Mouse (Mus musculus): ENCODE results near the gene Cox6b2. TPM values are rescaled to one million over a fixed set of nuclear protein-coding genes. Genes with fewer than 3 reads are reported as not detected.

Cox6b2 gene
- total and polyA plus RNA-seq, 2 experiments from 2014 or later = 27.8 TPM; not detected in 1

- H3K4me1 ChIP-seq (ENCODE audit: control insufficient read depth, insufficient read depth) = peaks cover 19% of the 10 kb centered on the region
- H3K9me3 ChIP-seq (replicated peaks; ENCODE audit: control insufficient read depth, low read length) = no peaks in the 10 kb centered on the region
- H3K9ac ChIP-seq (replicated peaks; ENCODE audit: low read depth, low read length) = peak within 1 kb of the TSS; percentile 84
- no peaks in the 10 kb centered on the region for H3K27me3 ChIP-seq (ENCODE audit: control insufficient read depth, insufficient read depth, low read length)
- peak within 1 kb of the TSS; percentile 92 for H3K27ac ChIP-seq (ENCODE audit: low read depth)
- peak within 1 kb of the TSS; percentile 87 for H3K4me3 ChIP-seq (ENCODE audit: low read depth, low read length)
- ATAC-seq (ENCODE audit: insufficient read depth, low read depth) (peak; percentile 95), DNase-seq (ENCODE audit: low spot score) (peak; percentile 100)
- peaks cover 21% of the 10 kb centered on the region for H3K36me3 ChIP-seq (replicated peaks; ENCODE audit: control insufficient read depth, insufficient read depth, low read length)
- peak within 1 kb of the TSS; percentile 96 for H3K4me2 ChIP-seq (ENCODE audit: low read depth, low read length)
- WGBS = under 1% methylated on average over 31 of the region's 44 CpGs
- TF ChIP-seq CTCF (IDR thresholded peaks at IDR 0.05; ENCODE audit: low read depth) (peak; percentile 29), EP300 (IDR thresholded peaks at IDR 0.05; ENCODE audit: low read depth) (peak; percentile 46; the same call in 1 of the 2 replicates)
Measured at GRCm38 (mm10) chr7:4739544-4740275, 13.2 kb downstream of the Cox6b2 start, which contains the start of gene Kmt5c. Gene Kmt5c, plus strand, starts transcription at chr7:4740115.

DNA sequence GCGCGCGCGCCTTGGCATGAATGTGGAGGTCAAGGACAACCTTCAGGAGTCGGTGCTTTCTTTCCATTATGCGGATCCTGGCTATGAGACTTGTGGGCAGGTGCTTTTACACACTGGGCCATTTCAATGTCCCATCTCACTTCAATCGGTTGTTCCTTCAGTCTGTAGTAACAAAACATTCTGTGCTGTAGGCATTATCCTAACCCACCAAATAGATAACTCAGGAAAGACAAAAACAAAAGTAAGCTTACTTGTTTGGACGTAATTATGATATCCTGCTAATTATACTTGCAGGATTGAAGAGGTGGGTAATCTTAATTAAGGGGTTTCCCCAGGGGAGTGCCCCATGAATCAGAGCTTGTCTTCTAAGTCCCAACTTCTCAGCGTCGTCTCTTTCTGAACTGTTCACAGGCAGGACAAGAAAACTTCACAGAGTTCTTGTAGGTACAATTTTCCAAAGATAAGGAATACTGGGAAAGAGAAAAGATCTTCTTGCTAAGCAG, 13.8 kb downstream of the Cox6b2 start:
- peaks cover 16% of the 10 kb centered on the region for H3K36me3 ChIP-seq (replicated peaks; ENCODE audit: control insufficient read depth, insufficient read depth, low read length)
- ATAC-seq (ENCODE audit: insufficient read depth, low read depth) (no peak), DNase-seq (ENCODE audit: low spot score) (no peak)
- H3K9me3 ChIP-seq (replicated peaks; ENCODE audit: control insufficient read depth, low read length) = no peaks in the 10 kb centered on the region
- H3K4me1 ChIP-seq (ENCODE audit: control insufficient read depth, insufficient read depth) = peaks cover 19% of the 10 kb centered on the region
- 48% methylated on average over 10 of the region's 10 CpGs for WGBS
- peak overlapping the region; percentile 67 for H3K4me2 ChIP-seq (ENCODE audit: low read depth, low read length)
- no peak overlapping the region for H3K9ac ChIP-seq (replicated peaks; ENCODE audit: low read depth, low read length)
- peak overlapping the region; percentile 47 for H3K4me3 ChIP-seq (ENCODE audit: low read depth, low read length)
- peak overlapping the region; percentile 70 for H3K27ac ChIP-seq (ENCODE audit: low read depth)
- H3K27me3 ChIP-seq (ENCODE audit: control insufficient read depth, insufficient read depth, low read length) = no peaks in the 10 kb centered on the region
- no peak for TF ChIP-seq CTCF (IDR thresholded peaks at IDR 0.05; ENCODE audit: low read depth)
- no peak for TF ChIP-seq EP300 (IDR thresholded peaks at IDR 0.05; ENCODE audit: low read depth)

DNA sequence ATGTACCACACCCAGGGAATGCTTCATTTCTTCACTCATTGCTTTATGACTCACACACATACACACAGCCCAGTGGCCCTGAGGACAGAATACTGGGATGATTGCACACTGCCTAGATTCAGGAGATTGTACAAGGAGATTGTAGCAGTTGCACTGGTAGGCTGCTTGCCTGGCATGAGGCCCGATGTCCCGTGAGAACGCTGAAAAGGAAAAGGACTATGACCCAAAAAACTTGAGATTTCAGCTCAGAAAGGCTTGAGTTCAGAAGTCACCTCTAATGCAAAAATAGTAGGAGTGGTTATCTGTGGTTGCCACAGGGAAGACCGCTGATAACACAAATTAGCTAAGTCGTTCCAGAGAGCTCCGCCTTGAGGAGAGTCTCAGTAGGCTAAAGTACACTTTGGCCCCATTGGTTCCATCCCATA, 19.9 kb downstream of the Cox6b2 start:
- H3K27ac ChIP-seq (ENCODE audit: low read depth) = no peak overlapping the region
- no peaks in the 10 kb centered on the region for H3K36me3 ChIP-seq (replicated peaks; ENCODE audit: control insufficient read depth, insufficient read depth, low read length)
- no peak for ATAC-seq (ENCODE audit: insufficient read depth, low read depth)
- H3K27me3 ChIP-seq (ENCODE audit: control insufficient read depth, insufficient read depth, low read length) = no peaks in the 10 kb centered on the region
- H3K4me1 ChIP-seq (ENCODE audit: control insufficient read depth, insufficient read depth) = no peaks in the 10 kb centered on the region
- DNase-seq (ENCODE audit: low spot score) = no peak
- WGBS = 43% methylated on average over 6 of the region's 6 CpGs
- no peak overlapping the region for H3K9ac ChIP-seq (replicated peaks; ENCODE audit: low read depth, low read length)
- TF ChIP-seq CTCF (IDR thresholded peaks at IDR 0.05; ENCODE audit: low read depth) = no peak
- no peak for TF ChIP-seq EP300 (IDR thresholded peaks at IDR 0.05; ENCODE audit: low read depth)
- H3K4me2 ChIP-seq (ENCODE audit: low read depth, low read length) = no peak overlapping the region
- H3K9me3 ChIP-seq (replicated peaks; ENCODE audit: control insufficient read depth, low read length) = no peaks in the 10 kb centered on the region
- no peak overlapping the region for H3K4me3 ChIP-seq (ENCODE audit: low read depth, low read length)

GRCm38 (mm10) chr7:4731090-4731489, 21.8 kb downstream of the Cox6b2 start:
- no peak for TF ChIP-seq CTCF (IDR thresholded peaks at IDR 0.05; ENCODE audit: low read depth)
- no peak for TF ChIP-seq EP300 (IDR thresholded peaks at IDR 0.05; ENCODE audit: low read depth)
- ATAC-seq (ENCODE audit: insufficient read depth, low read depth) (no peak), DNase-seq (ENCODE audit: low spot score) (no peak)
- Histone ChIP-seq H3K36me3 (replicated peaks; ENCODE audit: control insufficient read depth, insufficient read depth, low read length) (no peaks in the 10 kb centered on the region), H3K4me2 (ENCODE audit: low read depth, low read length) (no peak overlapping the region), H3K4me3 (ENCODE audit: low read depth, low read length) (no peak overlapping the region), H3K4me1 (ENCODE audit: control insufficient read depth, insufficient read depth) (no peaks in the 10 kb centered on the region), H3K9me3 (replicated peaks; ENCODE audit: control insufficient read depth, low read length) (no peaks in the 10 kb centered on the region), H3K27ac (ENCODE audit: low read depth) (no peak overlapping the region), H3K27me3 (ENCODE audit: control insufficient read depth, insufficient read depth, low read length) (no peaks in the 10 kb centered on the region), H3K9ac (replicated peaks; ENCODE audit: low read depth, low read length) (no peak overlapping the region)
- WGBS = 68% methylated on average over 5 of the region's 5 CpGs

- no peak within 1 kb of the TSS for H3K4me2 ChIP-seq (ENCODE audit: low read depth, low read length)
- H3K36me3 ChIP-seq (replicated peaks; ENCODE audit: control insufficient read depth, insufficient read depth, low read length) = no peaks in the 10 kb centered on the region
- no peak within 1 kb of the TSS for H3K9ac ChIP-seq (replicated peaks; ENCODE audit: low read depth, low read length)
- TF ChIP-seq EP300 (IDR thresholded peaks at IDR 0.05; ENCODE audit: low read depth) = no peak
- TF ChIP-seq CTCF (IDR thresholded peaks at IDR 0.05; ENCODE audit: low read depth) = no peak
- no peak within 1 kb of the TSS for H3K4me3 ChIP-seq (ENCODE audit: low read depth, low read length)
- H3K27me3 ChIP-seq (ENCODE audit: control insufficient read depth, insufficient read depth, low read length) = no peaks in the 10 kb centered on the region
- H3K9me3 ChIP-seq (replicated peaks; ENCODE audit: control insufficient read depth, low read length) = no peaks in the 10 kb centered on the region
- no peak for ATAC-seq (ENCODE audit: insufficient read depth, low read depth)
- no peak within 1 kb of the TSS for H3K27ac ChIP-seq (ENCODE audit: low read depth)
- no peaks in the 10 kb centered on the region for H3K4me1 ChIP-seq (ENCODE audit: control insufficient read depth, insufficient read depth)
- WGBS = 60% methylated on average over 7 of the region's 7 CpGs
- no peak for DNase-seq (ENCODE audit: low spot score)
Measured at GRCm38 (mm10) chr7:4725169-4725568, 27.7 kb downstream of the Cox6b2 start, which contains the start of gene Tmem150b. Gene Tmem150b, minus strand, starts transcription at chr7:4725249.

Data from heart, postnatal 0 days (tissue).